Mouse (Mus musculus) testis, postnatal 10 days (tissue): ENCODE measurements around the gene Ralb.

Experiments
- DNase-seq: peaks from one replicate; pipeline ENCODE4 v3.0.0; 2021; ENCODE audit warnings: low spot score

The Ralb gene

GRCm38 (mm10) chr1:119504260-119505062, at the start of gene Ralb:
Gene Ralb (minus strand): TSS chr1:119504794.
- peak; percentile 97 for DNase-seq

GRCm38 (mm10) chr1:119551651-119552050, 47.1 kb upstream of the Ralb start:
- no peak for DNase-seq

- DNase-seq, result no peak
These were observed 45.5 kb upstream of the Ralb start for GRCm38 (mm10) chr1:119550064-119550463.

- DNase-seq, result no peak
These were observed 44.7 kb upstream of the Ralb start for GRCm38 (mm10) chr1:119549327-119549689.

GRCm38 (mm10) chr1:119548668-119549326, 44.2 kb upstream of the Ralb start:
- peak; percentile 90 for DNase-seq

- DNase-seq, result no peak
These were observed 41.9 kb upstream of the Ralb start for GRCm38 (mm10) chr1:119546490-119546889.

GRCm38 (mm10) chr1:119545671-119546070, 41.1 kb upstream of the Ralb start:
- DNase-seq, result no peak

- no peak for DNase-seq
These were observed 40.6 kb upstream of the Ralb start for GRCm38 (mm10) chr1:119545164-119545563.

GRCm38 (mm10) chr1:119544611-119545155, 40.1 kb upstream of the Ralb start:
- no peak for DNase-seq

- no peak for DNase-seq
These were observed 38.7 kb upstream of the Ralb start for GRCm38 (mm10) chr1:119543316-119543715.

- no peak for DNase-seq
These were observed 37.0 kb upstream of the Ralb start for GRCm38 (mm10) chr1:119541570-119541969.

- peak; percentile 18 for DNase-seq
These were observed 36.4 kb upstream of the Ralb start for GRCm38 (mm10) chr1:119540836-119541557.

- no peak for DNase-seq
These were observed 34.7 kb upstream of the Ralb start for GRCm38 (mm10) chr1:119539252-119539651.

- no peak for DNase-seq
These were observed 33.1 kb upstream of the Ralb start for GRCm38 (mm10) chr1:119537651-119538050.

- DNase-seq, result no peak
These were observed 31.5 kb upstream of the Ralb start for GRCm38 (mm10) chr1:119536122-119536521.

GRCm38 (mm10) chr1:119534341-119534740, 29.7 kb upstream of the Ralb start:
- DNase-seq, result no peak

- DNase-seq, result no peak
These were observed 28.7 kb upstream of the Ralb start for GRCm38 (mm10) chr1:119533093-119533805.

GRCm38 (mm10) chr1:119532165-119532564, 27.6 kb upstream of the Ralb start:
- no peak for DNase-seq

- no peak for DNase-seq
These were observed 26.3 kb upstream of the Ralb start for GRCm38 (mm10) chr1:119530941-119531340.

- peak; percentile 99 for DNase-seq
These were observed 21.3 kb upstream of the Ralb start, which contains the start of gene Tmem185b for GRCm38 (mm10) chr1:119525689-119526591. Gene Tmem185b (plus strand): TSS chr1:119526160.

- peak; percentile 74 for DNase-seq
These were observed 20.4 kb upstream of the Ralb start for GRCm38 (mm10) chr1:119525004-119525444.
